Mouse (Mus musculus) thymus, adult 2 months (tissue): ENCODE measurements around the gene Map3k5. TPM values are rescaled to one million over a fixed set of nuclear protein-coding genes. Genes with fewer than 3 reads are reported as not detected.

Experiments
- DNase-seq: peaks from one replicate; pipeline ENCODE4 v3.0.0; 2021
- H3K27ac ChIP-seq: fragments of 200-500 bp; 2 replicates; pipeline ENCODE4 v1.5.1; 2012; ENCODE audit warnings: low read length, control low read depth; ENCODE audit not compliant: control insufficient read depth, insufficient read depth
- H3K27me3 ChIP-seq: fragments of 200-500 bp; 2 replicates; pipeline ENCODE4 v1.6.1; 2012; ENCODE audit warnings: mild to moderate bottlenecking, low read length, moderate library complexity, mixed read lengths; ENCODE audit not compliant: control insufficient read depth, insufficient read depth
- H3K36me3 ChIP-seq: fragments of 200-500 bp; 2 replicates; pipeline ENCODE4 v1.6.1; 2012; ENCODE audit warnings: mild to moderate bottlenecking, low read length, moderate library complexity; ENCODE audit not compliant: control insufficient read depth, insufficient read depth
- H3K4me1 ChIP-seq: fragments of 200-500 bp; replicated peaks from 2 replicates; pipeline ENCODE4 v1.6.1; 2012; ENCODE audit warnings: low read length; ENCODE audit not compliant: control insufficient read depth, insufficient read depth
- H3K4me3 ChIP-seq: fragments of 200-500 bp; 2 replicates; pipeline ENCODE4 v1.5.1; 2012; ENCODE audit warnings: mild to moderate bottlenecking, low read length, control low read depth, moderate library complexity; ENCODE audit not compliant: control insufficient read depth, insufficient read depth
- CTCF ChIP-seq: fragments of 200-500 bp; IDR thresholded peaks from 2 replicates; pipeline ENCODE4 v1.5.1; 2012; ENCODE audit warnings: mild to moderate bottlenecking, control low read depth, low read length, moderate library complexity, borderline replicate concordance; ENCODE audit not compliant: control insufficient read depth, poor library complexity, insufficient read depth; ENCODE audit errors: extremely low read depth
- POLR2A ChIP-seq: fragments of 200-500 bp; IDR thresholded peaks from 2 replicates; pipeline ENCODE4 v1.6.1; 2012; ENCODE audit warnings: mild to moderate bottlenecking, low read length, control low read depth, moderate library complexity; ENCODE audit not compliant: control insufficient read depth, poor library complexity, insufficient read depth; ENCODE audit errors: extremely low read depth
- WGBS: fragments of 180-500 bp; shearing (Covaris S2); methylation state at CpG from one replicate; pipeline ENCODE4 v1.1.7; 2018; 5-methylcytosine and 5-hydroxymethylcytosine counted together
- polyA plus RNA-seq: library from polyadenylated mRNA; depleted of rRNA; stranded (reverse); fragments of >200 nt; gene quantifications from 2 replicates; pipeline ENCODE4 v1.2.3, GENCODE M21; 2012

The Map3k5 gene
- polyA plus RNA-seq, 1 experiment = 3.5 TPM

- DNase-seq = no peak
- no peak overlapping the region for H3K27ac ChIP-seq
- no peak overlapping the region for H3K4me3 ChIP-seq
- H3K27me3 ChIP-seq = no peaks in the 10 kb centered on the region
- no peaks in the 10 kb centered on the region for H3K4me1 ChIP-seq
- 96% methylated on average over 10 of the region's 10 CpGs for WGBS
- no peak for TF ChIP-seq CTCF
- TF ChIP-seq POLR2A = no peak
- no peaks in the 10 kb centered on the region for H3K36me3 ChIP-seq
Observed at GRCm38 (mm10) chr10:19947441-19947840, 13.2 kb downstream of the Map3k5 start.

GRCm38 (mm10) chr10:19947901-19948300 lies 13.6 kb downstream of the Map3k5 start:
- 98% methylated on average over 5 of the region's 5 CpGs for WGBS
- no peak for TF ChIP-seq POLR2A
- TF ChIP-seq CTCF = no peak
- H3K36me3 ChIP-seq = no peaks in the 10 kb centered on the region
- no peaks in the 10 kb centered on the region for H3K4me1 ChIP-seq
- no peak for DNase-seq
- H3K27ac ChIP-seq = no peak overlapping the region
- H3K4me3 ChIP-seq = no peak overlapping the region
- H3K27me3 ChIP-seq = no peaks in the 10 kb centered on the region

DNA sequence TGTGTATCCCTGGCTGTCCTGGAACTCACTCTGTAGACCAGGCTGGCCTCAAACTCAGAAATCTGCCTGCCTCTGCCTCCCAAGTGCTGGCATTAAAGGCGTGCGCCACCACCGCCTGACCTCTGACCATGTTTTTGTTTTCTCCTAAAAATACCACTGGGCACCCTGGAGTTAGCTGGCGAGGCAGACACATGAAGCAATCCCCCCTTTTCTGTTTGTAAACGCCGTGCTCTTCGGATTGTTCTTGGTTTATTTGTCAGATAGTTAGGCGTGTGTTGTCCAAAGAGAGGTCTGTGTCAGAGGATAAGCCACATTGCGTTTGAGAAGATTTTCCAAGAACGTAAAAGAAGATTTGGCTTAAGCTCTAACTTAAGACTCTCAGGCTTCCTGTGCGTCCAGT lies 14.1 kb downstream of the Map3k5 start:
- Histone ChIP-seq H3K27me3 (no peaks in the 10 kb centered on the region), H3K4me3 (no peak overlapping the region), H3K27ac (no peak overlapping the region), H3K36me3 (no peaks in the 10 kb centered on the region), H3K4me1 (no peaks in the 10 kb centered on the region; the same call in 1 of the 2 replicates)
- TF ChIP-seq POLR2A (no peak), CTCF (no peak)
- WGBS = 96% methylated on average over 11 of the region's 11 CpGs
- DNase-seq = no peak

GRCm38 (mm10) chr10:19949106-19949505 lies 14.8 kb downstream of the Map3k5 start:
- Histone ChIP-seq H3K36me3 (no peaks in the 10 kb centered on the region), H3K4me1 (no peaks in the 10 kb centered on the region; the same call in 1 of the 2 replicates), H3K27ac (no peak overlapping the region), H3K27me3 (no peaks in the 10 kb centered on the region), H3K4me3 (no peak overlapping the region)
- no peak for DNase-seq
- TF ChIP-seq POLR2A (no peak), CTCF (no peak)
- WGBS = 84% methylated on average over 4 of the region's 4 CpGs

DNA sequence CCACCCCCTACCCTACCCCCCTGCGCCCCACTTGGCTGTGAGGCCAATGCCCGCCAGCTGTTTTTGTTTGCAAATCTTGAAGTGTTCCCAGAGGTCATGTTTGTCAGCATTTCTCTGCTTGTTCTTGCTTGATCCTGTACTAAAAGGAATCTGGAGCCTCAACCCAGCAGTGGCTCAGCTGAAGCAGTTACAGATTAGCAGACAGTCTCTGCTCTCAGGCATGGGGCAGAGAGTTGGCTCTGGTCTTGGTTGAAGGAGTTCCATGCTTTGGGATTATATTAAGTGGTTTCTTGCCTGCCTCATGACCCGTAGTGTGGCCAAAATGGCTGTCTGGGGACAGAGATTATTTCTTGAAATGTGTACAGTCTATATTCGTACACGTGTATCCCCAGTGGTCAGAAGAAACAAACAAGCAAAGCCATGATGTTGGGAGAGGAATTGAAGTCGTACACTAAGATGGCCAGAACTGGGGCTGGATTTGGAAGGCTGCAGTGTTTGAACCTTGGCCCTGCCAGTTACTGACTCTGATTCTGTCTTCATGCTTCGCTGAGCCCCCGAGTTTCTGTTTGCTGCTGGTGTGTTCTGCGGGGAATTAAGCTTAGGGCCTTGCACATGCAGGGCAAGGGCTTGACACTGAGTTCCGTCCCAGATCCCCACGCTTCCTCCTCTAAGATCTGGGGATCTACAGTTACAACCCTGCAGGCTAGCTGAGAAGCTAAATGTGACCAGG lies 18.9 kb downstream of the Map3k5 start:
- H3K36me3 ChIP-seq = no peaks in the 10 kb centered on the region
- H3K27ac ChIP-seq = no peak overlapping the region
- no peak for DNase-seq
- TF ChIP-seq CTCF (no peak), POLR2A (no peak)
- no peaks in the 10 kb centered on the region for H3K27me3 ChIP-seq
- no peak overlapping the region for H3K4me3 ChIP-seq
- no peaks in the 10 kb centered on the region; the same call in 1 of the 2 replicates for H3K4me1 ChIP-seq
- WGBS = 94% methylated on average over 11 of the region's 11 CpGs

DNA sequence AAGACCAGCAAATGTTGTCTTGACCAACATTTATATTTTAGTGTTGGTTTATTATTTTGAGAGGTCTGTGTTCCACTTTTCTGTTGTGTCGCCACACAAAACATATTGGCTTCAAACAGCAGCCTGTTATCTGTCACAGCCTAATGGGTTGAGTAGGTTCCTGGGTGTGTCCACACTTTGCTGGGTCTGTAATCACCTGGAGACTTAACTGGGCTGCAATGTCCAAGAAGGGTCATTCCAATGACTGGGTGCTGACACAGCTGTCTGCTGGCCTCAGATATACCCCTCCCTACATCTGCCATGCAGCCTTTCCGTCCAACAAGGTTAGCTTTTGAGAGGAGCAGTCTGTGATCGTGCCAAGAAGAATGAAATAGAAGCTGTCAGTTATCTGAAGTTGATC lies 20.3 kb downstream of the Map3k5 start:
- WGBS = 96% methylated on average over 3 of the region's 3 CpGs
- DNase-seq = no peak
- no peak overlapping the region for H3K4me3 ChIP-seq
- no peaks in the 10 kb centered on the region for H3K36me3 ChIP-seq
- H3K4me1 ChIP-seq = no peaks in the 10 kb centered on the region; the same call in 1 of the 2 replicates
- H3K27ac ChIP-seq = no peak overlapping the region
- H3K27me3 ChIP-seq = no peaks in the 10 kb centered on the region
- TF ChIP-seq POLR2A (no peak), CTCF (no peak)
